Mouse (Mus musculus): ENCODE measurements at regions not wholly inside any gene's neighbourhood (a gene's known extent, or its start where the extent isn't known, plus 50 kb on each side); places are given as distances from the start of the nearest gene placed in this dataset.

- ATAC-seq = no peak
- Histone ChIP-seq H3K27ac (ENCODE audit: low read depth, low read length) (no peak overlapping the region), H3K9ac (ENCODE audit: low read depth, low read length) (no peak overlapping the region), H3K4me1 (replicated peaks; ENCODE audit: control insufficient read depth, insufficient read depth, low read length) (no peaks in the 10 kb centered on the region), H3K4me2 (replicated peaks; ENCODE audit: low read depth) (no peak overlapping the region), H3K27me3 (replicated peaks; ENCODE audit: control insufficient read depth, insufficient read depth, low read length) (no peaks in the 10 kb centered on the region), H3K9me3 (ENCODE audit: control insufficient read depth) (no peaks in the 10 kb centered on the region), H3K4me3 (ENCODE audit: low read depth, low read length) (no peak overlapping the region), H3K36me3 (ENCODE audit: control insufficient read depth, insufficient read depth) (no peaks in the 10 kb centered on the region)
- peak; percentile 20; the same call in 1 of the 2 replicates for TF ChIP-seq CTCF (IDR thresholded peaks at IDR 0.05; ENCODE audit: low read depth)
- WGBS = 42% methylated on average over 1 of the region's 1 CpGs
These were observed 311.9 kb downstream of the Gpat3 start for GRCm38 (mm10) chr5:101157416-101157815.

- no peak overlapping the region for H3K9ac ChIP-seq (ENCODE audit: low read depth, low read length)
- TF ChIP-seq CTCF (IDR thresholded peaks at IDR 0.05; ENCODE audit: low read depth) = no peak
- H3K4me2 ChIP-seq (replicated peaks; ENCODE audit: low read depth) = no peak overlapping the region
- no peak for ATAC-seq
- H3K27ac ChIP-seq (ENCODE audit: low read depth, low read length) = no peak overlapping the region
- WGBS = 68% methylated on average over 3 of the region's 3 CpGs
- H3K4me1 ChIP-seq (replicated peaks; ENCODE audit: control insufficient read depth, insufficient read depth, low read length) = no peaks in the 10 kb centered on the region
- H3K27me3 ChIP-seq (replicated peaks; ENCODE audit: control insufficient read depth, insufficient read depth, low read length) = no peaks in the 10 kb centered on the region
- H3K36me3 ChIP-seq (ENCODE audit: control insufficient read depth, insufficient read depth) = no peaks in the 10 kb centered on the region
- no peaks in the 10 kb centered on the region for H3K9me3 ChIP-seq (ENCODE audit: control insufficient read depth)
- no peak overlapping the region for H3K4me3 ChIP-seq (ENCODE audit: low read depth, low read length)
These were observed 300.8 kb downstream of the Gpat3 start for GRCm38 (mm10) chr5:101146345-101146744.

GRCm38 (mm10) chr5:101124941-101125453, 279.5 kb downstream of the Gpat3 start:
- no peak overlapping the region for H3K9ac ChIP-seq (ENCODE audit: low read depth, low read length)
- H3K36me3 ChIP-seq (ENCODE audit: control insufficient read depth, insufficient read depth) = no peaks in the 10 kb centered on the region
- H3K4me2 ChIP-seq (replicated peaks; ENCODE audit: low read depth) = no peak overlapping the region
- ATAC-seq = no peak
- no peaks in the 10 kb centered on the region for H3K9me3 ChIP-seq (ENCODE audit: control insufficient read depth)
- no peak for TF ChIP-seq CTCF (IDR thresholded peaks at IDR 0.05; ENCODE audit: low read depth)
- H3K4me3 ChIP-seq (ENCODE audit: low read depth, low read length) = no peak overlapping the region
- no peak overlapping the region for H3K27ac ChIP-seq (ENCODE audit: low read depth, low read length)
- no peaks in the 10 kb centered on the region for H3K4me1 ChIP-seq (replicated peaks; ENCODE audit: control insufficient read depth, insufficient read depth, low read length)
- H3K27me3 ChIP-seq (replicated peaks; ENCODE audit: control insufficient read depth, insufficient read depth, low read length) = no peaks in the 10 kb centered on the region
- 65% methylated on average over 5 of the region's 5 CpGs for WGBS

GRCm38 (mm10) chr5:101122914-101123313, 277.4 kb downstream of the Gpat3 start:
- no peak for ATAC-seq
- no peaks in the 10 kb centered on the region for H3K36me3 ChIP-seq (ENCODE audit: control insufficient read depth, insufficient read depth)
- H3K4me2 ChIP-seq (replicated peaks; ENCODE audit: low read depth) = no peak overlapping the region
- no peak overlapping the region for H3K9ac ChIP-seq (ENCODE audit: low read depth, low read length)
- H3K4me3 ChIP-seq (ENCODE audit: low read depth, low read length) = no peak overlapping the region
- H3K4me1 ChIP-seq (replicated peaks; ENCODE audit: control insufficient read depth, insufficient read depth, low read length) = no peaks in the 10 kb centered on the region
- H3K27ac ChIP-seq (ENCODE audit: low read depth, low read length) = no peak overlapping the region
- H3K27me3 ChIP-seq (replicated peaks; ENCODE audit: control insufficient read depth, insufficient read depth, low read length) = no peaks in the 10 kb centered on the region
- 93% methylated on average over 6 of the region's 6 CpGs for WGBS
- no peaks in the 10 kb centered on the region for H3K9me3 ChIP-seq (ENCODE audit: control insufficient read depth)
- TF ChIP-seq CTCF (IDR thresholded peaks at IDR 0.05; ENCODE audit: low read depth) = no peak

- no peak for TF ChIP-seq CTCF (IDR thresholded peaks at IDR 0.05; ENCODE audit: low read depth)
- no peak overlapping the region for H3K27ac ChIP-seq (ENCODE audit: low read depth, low read length)
- 43% methylated on average over 5 of the region's 5 CpGs for WGBS
- no peak overlapping the region for H3K4me2 ChIP-seq (replicated peaks; ENCODE audit: low read depth)
- H3K4me1 ChIP-seq (replicated peaks; ENCODE audit: control insufficient read depth, insufficient read depth, low read length) = no peaks in the 10 kb centered on the region
- H3K9me3 ChIP-seq (ENCODE audit: control insufficient read depth) = no peaks in the 10 kb centered on the region
- H3K9ac ChIP-seq (ENCODE audit: low read depth, low read length) = no peak overlapping the region
- no peak overlapping the region for H3K4me3 ChIP-seq (ENCODE audit: low read depth, low read length)
- ATAC-seq = no peak
- no peaks in the 10 kb centered on the region for H3K27me3 ChIP-seq (replicated peaks; ENCODE audit: control insufficient read depth, insufficient read depth, low read length)
- no peaks in the 10 kb centered on the region for H3K36me3 ChIP-seq (ENCODE audit: control insufficient read depth, insufficient read depth)
These were observed 275.1 kb downstream of the Gpat3 start for GRCm38 (mm10) chr5:101120509-101121201.

- H3K4me1 ChIP-seq (replicated peaks; ENCODE audit: control insufficient read depth, insufficient read depth, low read length) = no peaks in the 10 kb centered on the region
- no peak for TF ChIP-seq CTCF (IDR thresholded peaks at IDR 0.05; ENCODE audit: low read depth)
- no peak for ATAC-seq
- no peak overlapping the region for H3K27ac ChIP-seq (ENCODE audit: low read depth, low read length)
- H3K9me3 ChIP-seq (ENCODE audit: control insufficient read depth) = no peaks in the 10 kb centered on the region
- H3K9ac ChIP-seq (ENCODE audit: low read depth, low read length) = no peak overlapping the region
- no peaks in the 10 kb centered on the region for H3K36me3 ChIP-seq (ENCODE audit: control insufficient read depth, insufficient read depth)
- no peaks in the 10 kb centered on the region for H3K27me3 ChIP-seq (replicated peaks; ENCODE audit: control insufficient read depth, insufficient read depth, low read length)
- no peak overlapping the region for H3K4me3 ChIP-seq (ENCODE audit: low read depth, low read length)
- WGBS = 33% methylated on average over 7 of the region's 7 CpGs
- no peak overlapping the region for H3K4me2 ChIP-seq (replicated peaks; ENCODE audit: low read depth)
These were observed 266.7 kb downstream of the Gpat3 start for GRCm38 (mm10) chr5:101112151-101112769.

All from intestine, postnatal 0 days (tissue).